Mouse (Mus musculus) heart, embryonic 13.5 days (tissue): ENCODE results near the gene Cyp2d34. TPM values are rescaled to one million over a fixed set of nuclear protein-coding genes. Genes with fewer than 3 reads are reported as not detected.

Experiments used
- ATAC-seq: fragments of 200-750 bp; cut with Nextera tagmentation; 2 replicates; pipeline ENCODE4 v1.8.0; 2017; ENCODE audit warnings: moderate TSS enrichment; ENCODE audit not compliant: insufficient number of reproducible peaks, low FRiP score, low TSS enrichment; ENCODE audit errors: extremely low read depth
- H3K27ac ChIP-seq: fragments of 300-500 bp; sonication (generic); replicated peaks from 2 replicates; pipeline ENCODE4 v1.5.1; 2015; ENCODE audit warnings: moderate library complexity, mild to moderate bottlenecking, inconsistent platforms
- H3K27me3 ChIP-seq: fragments of 300-500 bp; sonication (generic); replicated peaks from 2 replicates; pipeline ENCODE4 v1.6.1; 2015; ENCODE audit warnings: mild to moderate bottlenecking, inconsistent platforms
- H3K36me3 ChIP-seq: fragments of 300-500 bp; sonication (generic); 2 replicates; pipeline ENCODE4 v1.6.1; 2015; ENCODE audit warnings: mild to moderate bottlenecking, inconsistent platforms
- H3K4me1 ChIP-seq: fragments of 300-500 bp; sonication (generic); 2 replicates; pipeline ENCODE4 v1.6.1; 2015; ENCODE audit warnings: inconsistent platforms
- H3K4me2 ChIP-seq: fragments of 300-500 bp; sonication (generic); 2 replicates; pipeline ENCODE4 v1.6.1; 2015; ENCODE audit warnings: inconsistent platforms, mild to moderate bottlenecking, moderate library complexity
- H3K4me3 ChIP-seq: fragments of 300-500 bp; sonication (generic); 2 replicates; pipeline ENCODE4 v1.5.1; 2015; ENCODE audit warnings: moderate library complexity, mild to moderate bottlenecking, inconsistent platforms
- H3K9ac ChIP-seq: fragments of 300-500 bp; sonication (generic); 2 replicates; pipeline ENCODE4 v1.6.1; 2015; ENCODE audit warnings: inconsistent platforms, mild to moderate bottlenecking, moderate library complexity
- H3K9me3 ChIP-seq: fragments of 300-500 bp; sonication (generic); 2 replicates; pipeline ENCODE4 v1.6.1; 2016; ENCODE audit warnings: inconsistent platforms
- WGBS: fragments of 180-500 bp; shearing (Covaris S2); methylation state at CpG from one replicate; pipeline ENCODE4 v1.1.7; 2015; ENCODE audit warnings: mixed read lengths; 5-methylcytosine and 5-hydroxymethylcytosine counted together
- polyA plus RNA-seq: library from polyadenylated mRNA; unstranded; fragments of >200 nt; fragmentation: Nextera tagmentation; extraction: Ambion mirVana; gene quantifications from 2 replicates; pipeline ENCODE4 v1.2.1, GENCODE M21; 2015

The Cyp2d34 gene
- polyA plus RNA-seq = not detected in 2 replicates

GRCm38 (mm10) chr15:82620531-82621202 lies at the start of gene Cyp2d34:
Gene Cyp2d34, minus strand, starts transcription at chr15:82620946.
- Histone ChIP-seq H3K4me1 (no peaks in the 10 kb centered on the region), H3K27me3 (no peaks in the 10 kb centered on the region), H3K27ac (no peak within 1 kb of the TSS), H3K4me2 (no peak within 1 kb of the TSS), H3K4me3 (no peak within 1 kb of the TSS), H3K36me3 (no peaks in the 10 kb centered on the region), H3K9me3 (peaks cover 7% of the 10 kb centered on the region; the same call in 1 of the 2 replicates), H3K9ac (no peak within 1 kb of the TSS)
- no peak for ATAC-seq
- 72% methylated on average over 7 of the region's 7 CpGs for WGBS

GRCm38 (mm10) chr15:82656346-82656745 lies 35.6 kb upstream of the Cyp2d34 start:
- Histone ChIP-seq H3K9me3 (no peaks in the 10 kb centered on the region), H3K27ac (no peak overlapping the region), H3K4me2 (no peak overlapping the region), H3K27me3 (no peaks in the 10 kb centered on the region), H3K36me3 (no peaks in the 10 kb centered on the region), H3K4me3 (no peak overlapping the region), H3K9ac (no peak overlapping the region), H3K4me1 (no peaks in the 10 kb centered on the region)
- no peak for ATAC-seq
- 57% methylated on average over 2 of the region's 2 CpGs for WGBS

- ATAC-seq = no peak
- H3K9me3 ChIP-seq = no peaks in the 10 kb centered on the region
- H3K4me3 ChIP-seq = no peak overlapping the region
- H3K4me1 ChIP-seq = no peaks in the 10 kb centered on the region
- H3K9ac ChIP-seq = no peak overlapping the region
- no peak overlapping the region for H3K27ac ChIP-seq
- no peaks in the 10 kb centered on the region for H3K36me3 ChIP-seq
- no peaks in the 10 kb centered on the region for H3K27me3 ChIP-seq
- 69% methylated on average over 3 of the region's 3 CpGs for WGBS
- H3K4me2 ChIP-seq = no peak overlapping the region
Measured at GRCm38 (mm10) chr15:82644371-82644770, 23.6 kb upstream of the Cyp2d34 start.

DNA sequence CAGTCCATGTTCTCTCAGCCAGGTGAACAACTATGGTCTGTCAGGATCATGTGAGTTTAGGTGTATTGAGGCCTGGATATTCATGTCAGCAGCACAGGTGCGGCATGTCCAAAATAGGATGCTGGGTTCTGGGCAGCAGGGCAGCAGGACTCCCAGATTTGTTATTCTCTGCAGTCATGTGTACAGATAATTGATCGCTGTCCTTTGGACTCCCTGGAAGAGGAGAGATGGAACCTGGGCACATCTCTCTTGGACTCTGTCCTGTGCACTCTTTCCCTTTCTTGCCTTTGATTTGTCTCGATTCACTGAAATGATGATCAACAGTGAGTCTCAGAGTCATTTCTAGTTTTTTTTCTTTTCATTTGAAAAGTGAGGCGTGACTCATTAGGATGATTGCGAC lies 23.0 kb upstream of the Cyp2d34 start:
- no peak overlapping the region for H3K4me2 ChIP-seq
- H3K4me3 ChIP-seq = no peak overlapping the region
- H3K27ac ChIP-seq = no peak overlapping the region
- no peaks in the 10 kb centered on the region for H3K9me3 ChIP-seq
- no peaks in the 10 kb centered on the region for H3K4me1 ChIP-seq
- no peak overlapping the region for H3K9ac ChIP-seq
- ATAC-seq = no peak
- no peaks in the 10 kb centered on the region for H3K27me3 ChIP-seq
- 82% methylated on average over 5 of the region's 5 CpGs for WGBS
- H3K36me3 ChIP-seq = no peaks in the 10 kb centered on the region

GRCm38 (mm10) chr15:82642771-82643170 lies 22.0 kb upstream of the Cyp2d34 start:
- Histone ChIP-seq H3K27me3 (no peaks in the 10 kb centered on the region), H3K9ac (no peak overlapping the region), H3K27ac (no peak overlapping the region), H3K4me3 (no peak overlapping the region), H3K9me3 (no peaks in the 10 kb centered on the region), H3K4me1 (no peaks in the 10 kb centered on the region), H3K36me3 (no peaks in the 10 kb centered on the region), H3K4me2 (no peak overlapping the region)
- 67% methylated on average over 3 of the region's 3 CpGs for WGBS
- ATAC-seq = no peak

DNA sequence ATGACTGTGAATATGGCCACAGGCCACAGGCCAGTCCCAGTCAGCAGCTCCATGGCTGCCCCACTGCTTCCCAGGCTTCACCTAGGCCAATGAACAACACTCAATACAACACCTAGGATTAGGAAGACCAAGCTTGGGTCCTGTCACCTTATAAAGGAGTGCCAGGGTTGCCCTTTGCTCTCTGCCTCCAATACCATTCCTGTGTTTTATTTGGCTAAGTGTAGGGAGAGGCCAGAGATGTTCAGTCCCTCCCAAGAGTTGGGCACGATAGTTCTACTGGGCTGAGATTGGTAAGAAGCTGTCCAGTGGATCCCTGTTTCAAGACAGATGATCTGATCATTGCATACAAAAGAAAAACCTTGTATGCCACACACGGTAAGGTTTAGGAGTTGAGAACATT lies 21.2 kb upstream of the Cyp2d34 start:
- Histone ChIP-seq H3K9ac (no peak overlapping the region), H3K9me3 (no peaks in the 10 kb centered on the region), H3K27me3 (no peaks in the 10 kb centered on the region), H3K27ac (no peak overlapping the region), H3K4me1 (no peaks in the 10 kb centered on the region; the same call in 1 of the 2 replicates), H3K36me3 (no peaks in the 10 kb centered on the region), H3K4me3 (no peak overlapping the region), H3K4me2 (no peak overlapping the region)
- 66% methylated on average over 2 of the region's 2 CpGs for whole genome bisulfite sequencing
- no peak for ATAC-seq

DNA sequence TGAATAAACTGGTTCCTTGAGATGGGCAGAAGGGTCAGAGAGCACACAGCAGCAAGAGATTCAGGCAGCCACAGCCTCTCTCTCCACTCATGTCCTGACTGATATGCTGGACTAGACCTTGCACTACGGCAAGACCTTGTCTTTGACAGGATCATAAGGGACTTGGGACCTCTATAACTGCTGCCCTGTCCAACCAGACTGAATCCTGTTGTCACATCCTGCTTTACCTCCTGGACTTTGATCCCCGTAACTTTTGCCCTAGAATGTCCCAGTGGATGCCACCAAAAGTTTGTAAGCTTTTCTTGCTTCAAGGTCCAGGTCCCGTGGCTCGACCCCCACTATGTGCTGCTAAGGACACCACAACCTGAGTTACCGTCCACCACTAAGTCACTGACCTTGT lies 20.6 kb upstream of the Cyp2d34 start:
- WGBS = 78% methylated on average over 5 of the region's 5 CpGs
- ATAC-seq = no peak
- Histone ChIP-seq H3K4me1 (no peaks in the 10 kb centered on the region; the same call in 1 of the 2 replicates), H3K9me3 (no peaks in the 10 kb centered on the region), H3K27ac (no peak overlapping the region), H3K4me2 (no peak overlapping the region), H3K9ac (no peak overlapping the region), H3K27me3 (no peaks in the 10 kb centered on the region), H3K4me3 (no peak overlapping the region), H3K36me3 (no peaks in the 10 kb centered on the region)

DNA sequence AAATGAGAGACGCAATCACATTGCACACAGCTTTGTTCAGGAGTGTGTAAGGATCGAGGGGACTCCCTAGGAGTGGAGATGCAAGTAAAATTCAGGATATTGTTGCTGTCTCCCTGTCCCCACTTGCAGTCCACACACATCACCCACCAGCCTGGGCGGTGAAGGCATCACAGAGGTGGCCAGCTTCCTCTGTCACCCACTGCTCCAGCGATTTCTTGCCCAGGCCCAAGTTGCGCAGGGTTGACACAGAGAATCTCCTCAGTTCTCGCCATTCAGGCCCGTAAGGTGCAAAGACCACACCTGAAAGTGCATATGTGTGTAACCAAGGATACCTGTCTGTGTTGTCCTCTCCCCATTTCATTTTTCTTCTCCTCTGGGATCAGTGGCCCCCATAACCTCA lies 19.5 kb upstream of the Cyp2d34 start:
- 78% methylated on average over 7 of the region's 7 CpGs for WGBS
- Histone ChIP-seq H3K36me3 (no peaks in the 10 kb centered on the region), H3K9me3 (no peaks in the 10 kb centered on the region), H3K9ac (no peak overlapping the region), H3K27me3 (no peaks in the 10 kb centered on the region), H3K27ac (no peak overlapping the region), H3K4me2 (no peak overlapping the region), H3K4me3 (no peak overlapping the region), H3K4me1 (no peaks in the 10 kb centered on the region; the same call in 1 of the 2 replicates)
- no peak for ATAC-seq

GRCm38 (mm10) chr15:82637130-82638075 lies 16.7 kb upstream of the Cyp2d34 start:
- H3K4me2 ChIP-seq = no peak overlapping the region
- WGBS = 60% methylated on average over 14 of the region's 14 CpGs
- no peaks in the 10 kb centered on the region for H3K9me3 ChIP-seq
- no peak overlapping the region for H3K9ac ChIP-seq
- ATAC-seq = no peak
- H3K27ac ChIP-seq = no peak overlapping the region
- H3K4me3 ChIP-seq = no peak overlapping the region
- no peaks in the 10 kb centered on the region for H3K27me3 ChIP-seq
- no peaks in the 10 kb centered on the region for H3K36me3 ChIP-seq
- no peaks in the 10 kb centered on the region; the same call in 1 of the 2 replicates for H3K4me1 ChIP-seq

- H3K4me2 ChIP-seq = no peak overlapping the region
- no peaks in the 10 kb centered on the region for H3K36me3 ChIP-seq
- WGBS = 65% methylated on average over 1 of the region's 1 CpGs
- no peak overlapping the region for H3K9ac ChIP-seq
- no peaks in the 10 kb centered on the region; the same call in 1 of the 2 replicates for H3K4me1 ChIP-seq
- H3K27me3 ChIP-seq = no peaks in the 10 kb centered on the region
- H3K4me3 ChIP-seq = no peak overlapping the region
- H3K9me3 ChIP-seq = no peaks in the 10 kb centered on the region
- ATAC-seq = no peak
- H3K27ac ChIP-seq = no peak overlapping the region
Measured at GRCm38 (mm10) chr15:82634976-82635375, 14.2 kb upstream of the Cyp2d34 start.

GRCm38 (mm10) chr15:82621993-82622392 lies 1.2 kb upstream of the Cyp2d34 start:
- H3K36me3 ChIP-seq = no peaks in the 10 kb centered on the region
- no peak overlapping the region for H3K9ac ChIP-seq
- H3K9me3 ChIP-seq = peaks cover 7% of the 10 kb centered on the region; the same call in 1 of the 2 replicates
- H3K27me3 ChIP-seq = no peaks in the 10 kb centered on the region
- no peaks in the 10 kb centered on the region for H3K4me1 ChIP-seq
- H3K4me2 ChIP-seq = no peak overlapping the region
- no peak overlapping the region for H3K27ac ChIP-seq
- ATAC-seq = no peak
- WGBS = 78% methylated on average over 1 of the region's 1 CpGs
- no peak overlapping the region for H3K4me3 ChIP-seq
